Mouse (Mus musculus) megakaryocyte, embryonic 14.5 days (primary cell): ENCODE data around the gene Traip.

Experiments
- FLI1 ChIP-seq: IDR thresholded peaks from 2 replicates; pipeline ENCODE4 v1.6.1; 2012; ENCODE audit warnings: low read length, inconsistent platforms, mixed read lengths
- GATA1 ChIP-seq: IDR thresholded peaks from 3 replicates; pipeline ENCODE4 v1.6.1; 2012; ENCODE audit warnings: mixed read lengths, low read length, inconsistent platforms, borderline replicate concordance

- TF ChIP-seq GATA1 (no peak), FLI1 (no peak)
These were observed 583 bp upstream of the Traip start for GRCm38 (mm10) chr9:107949184-107949921.
